Mouse (Mus musculus) spleen, embryonic (tissue): Measurements from ENCODE around the gene Orc6.

Experiments used
- CTCF ChIA-PET: fragments of 350-600 bp; sonication (Branson Sonifier 250); formaldehyde crosslinking; loops from one replicate; lab custom pipeline; 2022; lab: Charles Lee

Gene Orc6

DNA sequence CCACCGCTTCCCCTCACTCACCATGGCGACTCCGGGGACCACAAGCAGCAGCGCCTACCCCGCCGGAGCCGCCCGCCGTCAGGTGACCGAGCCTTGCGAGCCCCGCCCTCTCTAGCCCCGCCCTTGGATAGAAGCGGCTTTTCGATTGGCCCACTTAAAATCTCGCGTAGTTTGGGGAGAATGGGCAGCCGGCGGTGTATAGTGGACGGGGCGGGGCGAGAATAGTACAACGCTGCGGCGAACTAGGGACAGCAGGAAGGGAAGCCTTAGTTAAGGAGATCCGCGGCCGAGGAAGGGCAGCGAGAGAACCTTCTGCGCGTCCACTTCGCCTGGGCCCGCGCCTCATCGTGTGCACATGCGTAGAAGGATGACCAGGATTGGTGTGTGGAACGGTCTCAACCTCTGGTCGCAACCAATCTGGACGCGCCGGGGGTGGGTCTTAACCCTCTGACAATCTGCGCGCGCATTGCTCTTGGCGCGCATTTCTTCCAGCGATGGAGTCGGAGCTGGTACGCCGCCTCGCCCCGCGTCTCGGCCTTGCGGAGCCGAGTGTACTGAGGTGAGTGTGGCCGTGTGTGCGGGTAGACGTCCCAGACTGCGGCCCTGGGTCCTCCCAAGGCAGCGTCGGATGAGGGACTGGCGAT is at the start of gene Orc6, which contains the start of gene Vps35:
Gene Orc6 (plus strand): TSS at position 199 of the 644 bp plus-strand sequence.
Gene Vps35 (minus strand): TSS at position 369 of the 644 bp plus-strand sequence.
- CTCF ChIA-PET, result interaction anchor here (0.7 kb wide), 1 partner anchor 1602 kb away, joined by 3 read pairs; no protein-coding TSS in a partner anchor

DNA sequence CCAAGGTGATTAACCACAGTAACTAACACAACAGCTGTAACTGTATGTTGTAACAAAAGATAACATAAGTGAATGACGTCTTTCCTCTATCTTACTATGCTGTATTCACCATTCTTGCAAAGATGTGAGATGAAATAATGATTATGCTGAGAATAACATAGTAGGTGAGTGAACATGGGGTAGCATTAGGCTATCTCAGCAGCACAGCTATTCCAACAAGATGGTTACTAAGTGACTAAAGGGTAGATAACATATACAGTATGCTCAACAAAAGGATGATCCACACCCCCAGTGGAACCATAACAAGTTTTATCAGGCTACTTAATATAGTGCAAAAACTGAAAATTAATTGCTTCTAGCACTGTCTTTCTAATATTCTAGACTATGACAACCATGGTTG is 12.6 kb upstream of the Orc6 start:
- CTCF ChIA-PET, result no interaction called here

DNA sequence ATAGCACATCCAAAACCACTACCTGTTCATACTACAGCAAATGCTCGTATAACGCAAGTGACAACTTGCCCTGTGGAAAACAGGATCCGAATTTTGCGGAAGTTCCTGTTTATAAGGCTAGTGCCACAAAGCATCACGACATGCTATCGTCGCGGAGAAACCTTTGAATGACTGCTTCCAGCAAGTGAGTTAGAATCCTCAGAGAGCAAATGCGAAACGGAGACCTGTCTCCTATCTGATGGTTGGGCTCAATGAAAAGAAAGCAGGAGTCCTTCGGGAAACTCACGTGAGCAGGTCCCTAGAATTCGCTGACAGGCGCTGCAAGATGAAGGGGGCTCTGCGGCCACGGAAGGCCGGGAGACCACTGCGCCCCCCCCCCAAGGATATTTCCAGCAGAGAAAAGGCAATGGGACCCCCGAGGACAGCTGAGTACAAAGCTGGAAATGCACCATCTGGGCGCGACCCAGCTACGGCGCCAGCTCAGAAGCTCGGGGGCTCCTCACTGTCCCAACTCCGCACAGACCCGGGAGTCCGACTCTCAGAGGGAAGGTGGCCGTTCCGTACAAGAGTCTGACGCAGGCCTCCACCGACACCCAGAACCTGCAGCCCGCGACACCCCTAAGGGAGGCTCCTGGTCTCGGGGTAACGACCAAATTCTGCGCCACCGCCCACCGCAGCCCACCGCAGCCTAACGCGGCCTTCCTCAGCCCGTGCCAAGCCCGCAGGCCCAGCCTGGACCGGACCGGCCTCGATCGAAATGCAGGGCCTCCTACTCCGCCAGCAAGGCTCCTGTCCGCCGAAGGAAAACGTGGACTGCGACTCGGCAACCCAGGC is 615 bp upstream of the Orc6 start:
- CTCF ChIA-PET, result interaction anchor here (0.7 kb wide), 1 partner anchor 1603 kb away, joined by 3 read pairs; no protein-coding TSS in a partner anchor

DNA sequence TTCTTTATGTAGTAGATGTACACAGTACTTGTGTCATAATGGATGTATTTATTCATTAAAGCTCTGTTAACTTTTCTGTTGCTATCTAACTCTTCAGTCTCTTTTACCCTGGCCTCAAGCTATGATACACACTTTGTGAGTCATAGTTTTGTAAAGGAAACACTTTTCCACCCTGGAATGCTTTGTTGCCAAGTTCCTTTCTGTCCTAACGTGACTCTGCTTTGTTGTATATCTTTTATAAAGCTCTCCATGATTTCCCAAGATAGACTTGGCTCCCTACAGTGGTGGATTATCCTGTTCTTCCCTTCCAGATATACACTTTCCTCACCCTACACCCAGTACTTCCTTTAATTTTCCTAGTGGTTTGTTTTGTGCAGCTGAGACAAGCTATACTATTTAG is 2.5 kb downstream of the Orc6 start:
- CTCF ChIA-PET, result no interaction called here

DNA sequence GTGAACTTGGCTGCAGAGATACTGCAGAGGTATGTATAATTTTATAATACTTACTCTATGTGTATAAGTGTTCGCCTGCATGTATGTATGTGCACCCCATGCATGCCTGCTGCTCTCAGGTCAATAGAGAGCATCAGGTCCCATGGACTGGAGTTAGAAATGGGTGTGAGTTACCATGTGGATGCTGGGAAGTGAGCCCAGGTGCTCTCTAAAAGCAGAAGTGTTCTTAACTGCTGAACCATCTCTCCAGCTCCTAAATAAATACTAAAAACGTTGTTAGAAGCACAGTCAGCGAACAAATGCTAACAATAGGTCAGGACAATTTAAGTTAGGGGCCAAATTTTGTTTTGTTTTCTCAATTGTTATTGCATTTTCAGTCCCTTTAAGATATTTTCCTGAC is 3.5 kb downstream of the Orc6 start:
- CTCF ChIA-PET, result no interaction called here

DNA sequence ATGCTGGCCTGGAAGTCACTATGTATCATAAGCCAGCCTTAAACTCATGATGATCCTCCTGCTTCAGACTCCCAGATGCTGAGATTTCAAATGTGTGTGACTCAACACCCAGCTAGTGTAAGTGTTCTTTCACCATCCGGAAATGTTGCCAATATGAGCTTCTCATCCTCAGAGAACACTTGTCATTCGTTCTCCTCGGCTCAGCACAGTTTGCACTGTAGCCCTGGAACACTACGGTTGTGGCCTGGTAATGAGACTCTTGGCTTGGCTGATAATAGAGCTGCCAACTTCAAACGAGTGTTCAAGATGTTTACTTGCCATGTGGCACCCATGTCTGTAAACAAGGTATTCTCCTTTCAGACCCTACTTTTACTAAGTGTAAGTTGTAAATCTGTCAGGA is 4.1 kb downstream of the Orc6 start:
- CTCF ChIA-PET, result no interaction called here

DNA sequence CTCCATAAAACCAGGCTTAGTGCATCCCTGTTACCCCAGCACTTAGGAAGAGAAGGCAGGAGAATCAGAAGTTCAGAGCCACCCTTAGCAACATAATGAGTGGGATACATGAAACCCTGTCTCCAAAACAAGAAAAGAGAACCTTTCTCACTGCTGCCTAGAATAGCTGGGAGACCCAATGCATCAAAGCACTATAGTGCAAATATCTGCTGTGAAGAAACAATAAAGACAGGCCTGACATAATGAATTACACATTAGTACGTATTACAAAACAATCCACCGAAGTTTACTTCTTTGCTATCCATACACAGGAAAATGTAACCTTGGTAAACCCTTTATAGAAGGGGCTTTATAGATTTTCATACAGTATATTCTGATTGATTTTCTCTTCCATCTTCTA is 9.1 kb downstream of the Orc6 start:
- CTCF ChIA-PET, result no interaction called here

DNA sequence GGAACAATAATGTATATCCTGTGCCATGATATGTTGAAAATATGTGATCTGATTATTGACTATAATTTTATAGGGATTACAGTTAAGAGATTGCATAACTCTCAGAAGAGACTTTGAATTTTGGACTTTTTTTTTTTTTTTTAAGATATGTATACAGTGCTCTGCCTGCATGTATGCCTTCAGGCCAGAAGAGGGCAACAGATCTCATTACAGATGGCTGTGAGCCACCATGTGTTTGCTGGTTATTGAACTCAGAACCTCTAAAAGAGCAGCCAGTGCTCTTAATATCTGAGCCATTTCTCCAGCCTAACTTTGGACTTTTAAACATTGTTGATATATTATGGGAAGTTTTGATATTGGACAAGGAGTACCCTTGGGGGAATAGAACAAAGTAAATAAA is 12.3 kb downstream of the Orc6 start:
- CTCF ChIA-PET, result no interaction called here

DNA sequence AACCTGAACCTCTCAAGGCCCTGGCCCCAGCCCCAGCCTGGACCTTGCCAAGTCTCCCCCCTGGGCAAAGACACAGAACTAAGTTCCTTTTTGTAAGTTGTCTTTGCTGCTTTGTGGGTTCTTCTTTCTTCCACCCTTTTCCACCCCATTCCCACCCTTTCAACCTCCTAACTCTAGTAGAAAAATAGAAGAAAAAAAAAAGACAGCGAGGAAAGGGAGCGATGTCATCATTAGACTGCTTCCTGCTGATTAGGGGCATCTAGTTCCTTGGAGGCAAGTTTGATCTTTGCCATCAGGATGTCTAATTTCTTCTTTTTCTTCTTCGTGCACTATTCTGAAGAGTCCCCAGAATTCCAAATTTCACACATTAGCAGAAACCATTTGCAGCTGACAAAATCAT is 13.6 kb downstream of the Orc6 start:
- CTCF ChIA-PET, result no interaction called here

DNA sequence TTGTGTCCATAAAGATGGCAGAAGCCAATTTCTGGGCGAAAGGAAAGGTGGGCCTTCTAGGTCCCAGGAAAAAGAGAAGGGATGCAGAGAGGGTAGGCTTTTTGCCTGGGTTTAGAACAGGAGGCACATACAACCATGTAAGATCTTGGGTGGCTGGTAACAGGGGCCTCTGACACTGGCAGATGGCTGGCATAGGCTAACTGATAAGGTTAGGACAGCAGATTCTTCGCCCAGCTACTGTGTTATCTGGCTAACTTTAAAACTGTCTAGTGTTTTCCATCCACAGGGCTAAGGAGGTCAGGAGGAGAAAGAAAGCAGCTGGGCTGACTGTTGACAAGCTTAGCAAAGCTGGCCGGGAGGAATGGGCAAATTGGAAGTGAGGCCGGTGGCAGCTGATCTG is 19.1 kb downstream of the Orc6 start:
- CTCF ChIA-PET, result no interaction called here

DNA sequence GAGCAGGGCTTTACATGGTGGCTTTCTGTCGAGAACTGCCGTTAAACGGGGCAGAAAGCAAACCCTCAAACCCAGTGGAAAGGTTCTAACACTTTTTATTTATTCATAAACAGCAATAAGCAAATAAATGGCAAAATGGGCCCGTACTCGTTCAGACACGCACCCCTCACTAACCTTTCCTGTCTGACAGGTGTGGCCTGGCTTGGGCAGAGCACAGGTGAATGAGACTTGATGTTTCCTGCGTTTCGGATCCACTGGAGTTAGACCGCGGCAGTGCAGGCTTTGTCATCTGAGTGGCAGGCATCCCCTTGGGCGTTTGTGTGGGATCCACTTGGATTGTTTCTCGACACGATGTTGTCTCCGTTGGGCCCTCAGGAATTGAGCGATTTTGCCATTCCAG is 22.5 kb downstream of the Orc6 start:
- CTCF ChIA-PET, result no interaction called here

DNA sequence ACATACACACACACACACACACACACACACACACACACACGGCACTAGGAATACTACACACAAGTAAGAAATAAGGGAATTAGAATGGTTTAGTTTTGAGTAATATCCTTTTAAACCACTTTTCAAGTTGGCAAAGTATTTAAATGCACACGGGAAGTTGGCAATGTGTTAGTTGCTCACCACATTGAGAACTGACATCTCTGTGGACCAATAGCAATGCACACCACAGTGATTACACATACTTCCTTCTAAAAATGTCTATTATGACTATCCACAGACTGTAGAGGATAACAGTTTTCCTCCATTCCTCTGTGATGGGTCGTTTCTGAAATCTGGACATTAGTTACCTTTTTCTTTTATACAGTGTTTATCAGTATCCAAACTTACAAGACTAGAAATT is 23.7 kb downstream of the Orc6 start:
- CTCF ChIA-PET, result no interaction called here

DNA sequence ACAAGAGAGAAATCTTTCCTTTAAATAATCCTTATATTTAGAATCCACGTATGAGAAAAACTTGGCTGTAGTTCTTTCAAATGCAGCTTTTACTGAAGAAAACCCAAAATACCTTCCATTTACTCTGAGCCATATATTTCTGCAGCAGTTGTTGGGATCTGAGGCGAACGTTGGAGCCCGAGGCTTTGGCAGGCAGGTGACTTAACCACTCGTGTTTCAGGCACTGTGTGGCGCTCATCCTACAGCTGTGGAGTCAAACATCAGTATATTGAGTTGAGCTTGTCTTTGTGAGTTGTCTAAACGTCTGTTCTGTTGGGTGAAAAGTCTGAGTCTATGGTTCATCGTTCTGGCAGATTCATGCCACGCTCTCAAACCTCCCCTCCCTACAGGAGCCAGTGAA is 27.6 kb downstream of the Orc6 start:
- CTCF ChIA-PET, result no interaction called here

DNA sequence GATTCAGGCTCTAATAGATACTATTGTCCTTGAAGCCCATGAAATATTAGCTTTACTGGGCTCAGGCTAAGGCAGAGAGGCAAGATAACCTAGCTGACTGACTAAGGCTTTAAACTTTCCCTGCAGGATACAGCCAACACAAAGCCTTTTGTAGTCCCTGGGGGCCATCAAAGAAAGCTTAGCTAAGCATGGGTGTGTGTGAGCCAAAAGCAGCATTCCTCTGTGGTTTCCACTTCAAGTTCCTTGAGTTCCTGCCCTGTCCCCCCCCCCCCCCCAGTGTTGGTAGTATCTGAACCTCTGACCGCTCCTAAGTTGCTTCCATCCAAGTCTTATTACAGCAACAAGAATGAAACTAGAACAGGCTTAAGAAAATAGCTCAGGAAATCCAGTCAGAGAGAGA is 30.1 kb downstream of the Orc6 start:
- CTCF ChIA-PET, result no interaction called here

DNA sequence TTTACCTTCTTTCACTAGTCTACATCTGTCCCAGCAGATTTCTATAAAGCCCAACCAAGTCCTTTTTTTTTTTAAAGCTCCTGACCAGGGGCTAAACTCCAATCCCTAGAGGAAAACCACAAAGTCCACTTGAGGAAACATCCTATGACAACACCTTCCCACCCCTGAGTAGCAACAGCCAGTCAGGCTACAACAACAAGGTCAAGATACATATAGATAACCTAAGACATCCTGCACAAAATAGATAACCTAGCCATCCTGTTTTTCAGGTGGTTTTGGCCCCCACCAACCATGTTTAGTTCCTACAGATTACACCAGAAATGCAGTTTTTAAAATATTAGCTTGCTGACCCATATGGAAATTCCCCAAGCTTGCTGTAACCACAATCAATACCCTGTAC is 35.7 kb downstream of the Orc6 start:
- CTCF ChIA-PET, result no interaction called here

DNA sequence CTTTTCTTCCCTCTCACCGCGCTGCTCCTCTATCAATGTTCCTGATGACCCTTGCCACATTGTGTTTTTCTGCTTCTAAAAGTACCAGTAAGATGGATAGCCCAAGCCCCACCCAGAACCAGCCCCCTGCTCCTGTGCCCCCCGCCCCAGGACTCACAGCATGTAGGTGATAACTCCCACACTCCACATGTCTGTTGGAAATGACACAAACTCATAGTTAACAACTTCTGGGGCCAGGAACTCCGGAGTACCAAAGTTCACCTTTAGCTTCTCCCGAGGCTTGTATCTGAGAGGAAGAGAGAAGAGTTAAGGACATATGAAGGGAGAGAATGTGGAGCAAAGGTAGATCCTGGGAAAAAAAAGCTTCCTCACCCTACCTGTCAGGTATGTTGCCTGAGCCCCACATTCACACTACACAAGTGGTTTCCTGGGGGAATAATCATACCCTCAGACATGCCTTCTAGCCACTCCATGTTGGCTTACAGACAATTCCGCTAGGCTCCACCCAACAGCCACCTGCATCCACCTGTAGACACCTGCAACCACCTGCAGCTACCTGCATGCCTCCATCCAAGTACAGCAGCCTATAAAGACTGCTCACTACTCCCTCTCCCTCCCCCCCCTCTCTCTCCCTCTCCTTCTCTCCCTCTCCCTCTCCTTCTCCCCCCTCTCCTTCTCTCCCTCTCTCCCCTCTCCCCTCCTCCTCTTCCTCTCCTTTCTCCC is 36.9 kb downstream of the Orc6 start:
- CTCF ChIA-PET, result no interaction called here

DNA sequence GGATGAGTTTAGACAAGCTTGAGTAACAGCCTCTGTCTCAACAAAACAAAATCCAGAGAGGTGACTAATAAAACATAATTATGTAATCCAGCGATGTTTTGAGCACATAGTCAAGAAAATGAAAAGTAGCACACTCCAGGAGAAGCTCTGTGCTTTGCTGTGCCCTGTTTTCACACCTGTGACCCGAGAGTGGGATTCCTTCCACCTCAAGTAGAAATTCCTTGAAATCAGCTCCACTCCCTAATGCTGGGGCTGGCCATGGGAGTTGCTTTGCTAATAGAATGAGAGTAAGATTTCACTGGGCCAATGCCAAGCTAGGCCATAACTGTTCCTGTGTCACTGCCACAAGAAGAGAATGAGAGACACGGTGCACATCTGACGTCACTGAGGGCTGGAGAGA is 38.2 kb downstream of the Orc6 start:
- CTCF ChIA-PET, result no interaction called here

DNA sequence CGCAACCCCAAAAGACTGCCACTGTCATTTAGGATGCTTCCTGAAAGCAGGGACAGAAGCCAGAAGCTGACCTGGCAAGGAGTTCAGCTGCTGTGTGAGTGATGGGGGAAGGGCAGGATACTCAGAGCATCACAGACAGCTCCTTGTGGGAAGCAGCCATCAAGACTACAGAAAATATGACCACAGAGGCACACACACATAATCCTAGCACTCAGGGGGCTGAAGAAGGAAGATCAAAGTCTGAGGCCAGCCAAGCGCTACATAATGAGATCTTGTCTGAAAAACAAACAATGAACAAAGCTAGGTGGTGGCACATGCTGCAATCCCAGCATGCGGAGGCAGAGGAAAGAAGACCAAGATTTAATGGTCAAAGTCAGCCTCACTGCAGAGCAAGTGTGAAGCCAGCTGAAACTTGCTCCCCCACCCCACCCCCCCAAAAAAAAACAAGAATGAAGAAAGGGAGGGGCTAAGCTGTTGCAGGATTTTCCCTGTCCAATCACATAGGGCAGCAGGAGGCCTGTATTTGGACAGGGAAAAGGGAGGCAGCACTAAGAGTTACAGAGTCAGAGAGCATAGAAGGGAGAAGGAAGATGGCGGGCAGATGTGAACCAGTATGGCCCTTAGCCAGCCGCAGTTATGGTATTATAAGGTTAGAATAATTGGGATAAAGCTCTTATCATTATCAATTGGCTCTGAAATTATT is 40.6 kb downstream of the Orc6 start:
- CTCF ChIA-PET, result no interaction called here

DNA sequence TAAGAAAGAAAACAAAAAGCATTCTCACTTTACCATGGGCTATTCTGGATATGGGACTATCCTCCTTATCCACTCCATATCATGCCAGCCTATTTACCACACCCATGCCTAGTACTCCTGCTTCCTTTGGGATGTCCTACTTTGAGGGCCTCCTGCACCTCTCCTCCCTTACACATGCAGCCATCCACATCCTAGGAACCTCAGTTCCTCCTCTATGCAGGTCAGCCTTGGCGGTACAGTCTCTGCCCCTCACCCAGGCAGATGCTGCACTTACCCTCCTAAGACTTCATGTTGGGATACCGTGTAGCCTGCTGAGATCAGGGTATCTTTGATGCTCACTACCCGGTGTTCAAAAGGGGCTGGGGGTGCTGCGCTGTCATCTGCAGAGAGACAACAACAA is 53.9 kb downstream of the Orc6 start:
- CTCF ChIA-PET, result no interaction called here
